Mouse (Mus musculus): ENCODE measurements around the gene Xcl1. TPM values are rescaled to one million over a fixed set of nuclear protein-coding genes. Genes with fewer than 3 reads are reported as not detected.

Gene Xcl1
- polyA plus RNA-seq, 1 experiment from 2014 or later, result not detected

DNA sequence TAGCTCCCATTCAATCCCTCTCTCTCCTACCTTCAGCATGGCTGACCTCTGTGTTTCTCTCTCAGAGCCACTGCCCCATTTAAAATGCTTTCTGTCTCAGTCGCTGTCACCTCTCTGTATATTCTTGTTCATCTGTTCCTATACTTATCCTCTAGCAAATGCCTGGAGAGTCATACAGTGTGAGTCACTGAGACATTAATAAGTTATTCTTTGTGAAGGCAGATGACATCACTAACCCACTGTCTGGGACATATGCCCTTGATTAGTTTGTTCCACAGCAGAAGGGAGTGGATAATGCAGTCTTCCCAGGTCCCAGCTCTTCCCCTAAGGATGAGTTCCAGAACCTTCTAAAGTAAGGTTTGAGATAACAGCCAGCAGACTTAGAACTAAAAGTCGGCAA is 47.6 kb downstream of the Xcl1 start:
- WGBS, result 78% methylated on average over 2 of the region's 2 CpGs
- DNase-seq (ENCODE audit: low spot score) (no peak), ATAC-seq (replicated peaks; ENCODE audit: low FRiP score, low read depth) (no peak)
- Histone ChIP-seq H3K9me3 (replicated peaks; ENCODE audit: low read length) (no peaks in the 10 kb centered on the region), H3K36me3 (ENCODE audit: insufficient read depth, low read length) (no peaks in the 10 kb centered on the region), H3K4me3 (replicated peaks; ENCODE audit: low read depth, low read length) (no peak overlapping the region), H3K27ac (no peak overlapping the region), H3K4me2 (ENCODE audit: low read length) (no peak overlapping the region), H3K9ac (ENCODE audit: low read depth, low read length) (no peak overlapping the region), H3K27me3 (ENCODE audit: insufficient read depth, low read length) (no peaks in the 10 kb centered on the region), H3K4me1 (replicated peaks; ENCODE audit: insufficient read depth, low read length) (no peaks in the 10 kb centered on the region)
- TF ChIP-seq CTCF (IDR thresholded peaks at IDR 0.05; ENCODE audit: low read depth), result no peak

GRCm38 (mm10) chr1:164881891-164882290 is 53.4 kb downstream of the Xcl1 start:
- H3K36me3 ChIP-seq (ENCODE audit: insufficient read depth, low read length), result no peaks in the 10 kb centered on the region
- H3K27me3 ChIP-seq (ENCODE audit: insufficient read depth, low read length), result no peaks in the 10 kb centered on the region
- ATAC-seq (replicated peaks; ENCODE audit: low FRiP score, low read depth) (no peak), DNase-seq (ENCODE audit: low spot score) (no peak)
- H3K4me1 ChIP-seq (replicated peaks; ENCODE audit: insufficient read depth, low read length), result no peaks in the 10 kb centered on the region
- no peak overlapping the region for H3K4me3 ChIP-seq (replicated peaks; ENCODE audit: low read depth, low read length)
- H3K9ac ChIP-seq (ENCODE audit: low read depth, low read length), result no peak overlapping the region
- H3K4me2 ChIP-seq (ENCODE audit: low read length), result no peak overlapping the region
- no peak for TF ChIP-seq CTCF (IDR thresholded peaks at IDR 0.05; ENCODE audit: low read depth)
- H3K27ac ChIP-seq, result no peak overlapping the region
- WGBS, result 44% methylated on average over 3 of the region's 3 CpGs
- no peaks in the 10 kb centered on the region for H3K9me3 ChIP-seq (replicated peaks; ENCODE audit: low read length)

Other genes with a start within 250 kb of the Xcl1 start
- gene Dpt, start 138.9 kb downstream of the Xcl1 start, polyA plus RNA-seq (2015; fragmentation: Nextera tagmentation; extraction: Ambion mirVana), result 2.3 and 3.5 TPM in 2 replicates
- not detected in 2 replicates for gene Tbx19, start 225.2 kb upstream of the Xcl1 start, polyA plus RNA-seq (2015; fragmentation: Nextera tagmentation; extraction: Ambion mirVana)

All from kidney, postnatal 0 days (tissue).